Mouse (Mus musculus): ENCODE data around the gene Glyctk. TPM values are rescaled to one million over a fixed set of nuclear protein-coding genes. Genes with fewer than 3 reads are reported as not detected.

Glyctk gene
- total and polyA plus RNA-seq, 3 experiments = 1.00 to 3.5 (median 1.2) TPM

DNA sequence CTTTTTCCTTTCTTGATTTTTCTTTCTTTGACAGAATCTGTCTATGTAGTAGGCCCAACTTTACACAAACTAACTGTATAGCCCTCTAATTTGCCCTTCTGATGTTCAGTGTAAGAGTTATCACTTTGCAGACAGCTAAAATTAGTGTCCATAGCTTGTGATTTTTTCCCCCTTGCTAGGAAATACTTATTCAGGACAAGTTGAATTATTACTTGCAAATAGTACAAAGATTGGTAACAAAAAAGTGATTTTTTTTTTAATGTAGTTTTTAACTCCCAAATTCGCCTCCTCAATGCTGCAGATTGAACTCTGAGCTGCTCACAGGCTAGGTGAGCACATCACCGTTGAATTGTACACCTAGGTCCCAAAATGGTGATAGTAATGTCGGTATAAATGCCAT, 22.0 kb upstream of the Glyctk start:
- H3K4me1 ChIP-seq (ENCODE audit: insufficient read depth, low read depth, low read length) = peaks cover 38% of the 10 kb centered on the region
- ATAC-seq (ENCODE audit: extremely low read depth, insufficient number of reproducible peaks, low FRiP score, poor library complexity, severe bottlenecking) (no peak), DNase-seq (ENCODE audit: low spot score) (no peak)
- H3K4me3 ChIP-seq (ENCODE audit: low read depth, low read length) = no peak overlapping the region
- no peaks in the 10 kb centered on the region for H3K27me3 ChIP-seq (ENCODE audit: insufficient read depth, low read length)
- peaks cover 94% of the 10 kb centered on the region for H3K36me3 ChIP-seq (replicated peaks)
- TF ChIP-seq POLR2AphosphoS5 (IDR thresholded peaks at IDR 0.05; ENCODE audit: insufficient replicate concordance, low read depth, low read length) (no peak), CTCF (IDR thresholded peaks at IDR 0.05; ENCODE audit: low read depth, low read length) (no peak), GATA1 (IDR thresholded peaks at IDR 0.05; ENCODE audit: borderline replicate concordance, low read length) (no peak), TAL1 (conservative IDR thresholded peaks at IDR 0.05; ENCODE audit: low read depth, low read length) (no peak), GATA2 (IDR thresholded peaks at IDR 0.05; ENCODE audit: borderline replicate concordance, low read depth, low read length) (no peak)
- no peaks in the 10 kb centered on the region for H3K9me3 ChIP-seq (replicated peaks)

DNA sequence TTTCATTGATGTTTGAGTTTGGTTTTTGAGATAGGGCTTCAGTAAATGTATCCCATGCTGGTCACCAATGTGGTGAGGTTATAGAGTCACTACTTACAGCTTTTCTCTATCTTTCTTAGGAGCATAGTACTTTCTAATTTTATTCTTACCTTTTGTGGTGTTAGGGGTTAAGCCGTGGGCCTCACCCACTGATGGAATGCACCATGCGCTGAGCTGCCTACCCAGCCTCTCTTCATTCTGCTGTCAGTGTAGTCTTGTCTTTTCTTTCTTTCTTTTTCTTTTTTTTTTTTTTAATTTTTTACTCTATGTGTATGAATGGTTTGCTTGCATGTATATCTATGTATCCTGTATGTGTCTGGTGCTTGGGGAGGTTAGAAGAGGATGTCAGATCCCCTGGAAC, 21.5 kb upstream of the Glyctk start:
- no peak for DNase-seq (ENCODE audit: low spot score)
- Histone ChIP-seq H3K4me1 (ENCODE audit: insufficient read depth, low read depth, low read length) (peaks cover 41% of the 10 kb centered on the region), H3K4me3 (ENCODE audit: low read depth, low read length) (no peak overlapping the region), H3K27me3 (ENCODE audit: insufficient read depth, low read length) (no peaks in the 10 kb centered on the region), H3K36me3 (replicated peaks) (peaks cover 94% of the 10 kb centered on the region), H3K9me3 (replicated peaks) (no peaks in the 10 kb centered on the region)
- ATAC-seq (ENCODE audit: extremely low read depth, insufficient number of reproducible peaks, low FRiP score, poor library complexity, severe bottlenecking) = no peak
- TF ChIP-seq POLR2AphosphoS5 (IDR thresholded peaks at IDR 0.05; ENCODE audit: insufficient replicate concordance, low read depth, low read length) (no peak), GATA1 (IDR thresholded peaks at IDR 0.05; ENCODE audit: borderline replicate concordance, low read length) (no peak), CTCF (IDR thresholded peaks at IDR 0.05; ENCODE audit: low read depth, low read length) (no peak), GATA2 (IDR thresholded peaks at IDR 0.05; ENCODE audit: borderline replicate concordance, low read depth, low read length) (no peak), TAL1 (conservative IDR thresholded peaks at IDR 0.05; ENCODE audit: low read depth, low read length) (no peak)

GRCm38 (mm10) chr9:106177799-106178198, 19.9 kb upstream of the Glyctk start:
- DNase-seq (ENCODE audit: low spot score) (no peak), ATAC-seq (ENCODE audit: extremely low read depth, insufficient number of reproducible peaks, low FRiP score, poor library complexity, severe bottlenecking) (no peak)
- Histone ChIP-seq H3K27me3 (ENCODE audit: insufficient read depth, low read length) (no peaks in the 10 kb centered on the region), H3K4me1 (ENCODE audit: insufficient read depth, low read depth, low read length) (peaks cover 52% of the 10 kb centered on the region), H3K4me3 (ENCODE audit: low read depth, low read length) (no peak overlapping the region), H3K36me3 (replicated peaks) (peaks cover 88% of the 10 kb centered on the region), H3K9me3 (replicated peaks) (no peaks in the 10 kb centered on the region)
- no peak for TF ChIP-seq GATA2 (IDR thresholded peaks at IDR 0.05; ENCODE audit: borderline replicate concordance, low read depth, low read length)
- TF ChIP-seq CTCF (IDR thresholded peaks at IDR 0.05; ENCODE audit: low read depth, low read length) = no peak
- TF ChIP-seq POLR2AphosphoS5 (IDR thresholded peaks at IDR 0.05; ENCODE audit: insufficient replicate concordance, low read depth, low read length) = no peak
- no peak for TF ChIP-seq TAL1 (conservative IDR thresholded peaks at IDR 0.05; ENCODE audit: low read depth, low read length)
- TF ChIP-seq GATA1 (IDR thresholded peaks at IDR 0.05; ENCODE audit: borderline replicate concordance, low read length) = no peak

- peaks cover 77% of the 10 kb centered on the region for H3K36me3 ChIP-seq (replicated peaks)
- ATAC-seq (ENCODE audit: extremely low read depth, insufficient number of reproducible peaks, low FRiP score, poor library complexity, severe bottlenecking) (no peak), DNase-seq (ENCODE audit: low spot score) (no peak)
- H3K4me3 ChIP-seq (ENCODE audit: low read depth, low read length) = no peak overlapping the region
- H3K9me3 ChIP-seq (replicated peaks) = no peaks in the 10 kb centered on the region
- TF ChIP-seq POLR2AphosphoS5 (IDR thresholded peaks at IDR 0.05; ENCODE audit: insufficient replicate concordance, low read depth, low read length) (no peak), GATA1 (IDR thresholded peaks at IDR 0.05; ENCODE audit: borderline replicate concordance, low read length) (no peak), GATA2 (IDR thresholded peaks at IDR 0.05; ENCODE audit: borderline replicate concordance, low read depth, low read length) (no peak), TAL1 (conservative IDR thresholded peaks at IDR 0.05; ENCODE audit: low read depth, low read length) (no peak), CTCF (IDR thresholded peaks at IDR 0.05; ENCODE audit: low read depth, low read length) (no peak)
- H3K27me3 ChIP-seq (ENCODE audit: insufficient read depth, low read length) = no peaks in the 10 kb centered on the region
- H3K4me1 ChIP-seq (ENCODE audit: insufficient read depth, low read depth, low read length) = peaks cover 52% of the 10 kb centered on the region
Observed at GRCm38 (mm10) chr9:106176769-106177168, 18.8 kb upstream of the Glyctk start.

DNA sequence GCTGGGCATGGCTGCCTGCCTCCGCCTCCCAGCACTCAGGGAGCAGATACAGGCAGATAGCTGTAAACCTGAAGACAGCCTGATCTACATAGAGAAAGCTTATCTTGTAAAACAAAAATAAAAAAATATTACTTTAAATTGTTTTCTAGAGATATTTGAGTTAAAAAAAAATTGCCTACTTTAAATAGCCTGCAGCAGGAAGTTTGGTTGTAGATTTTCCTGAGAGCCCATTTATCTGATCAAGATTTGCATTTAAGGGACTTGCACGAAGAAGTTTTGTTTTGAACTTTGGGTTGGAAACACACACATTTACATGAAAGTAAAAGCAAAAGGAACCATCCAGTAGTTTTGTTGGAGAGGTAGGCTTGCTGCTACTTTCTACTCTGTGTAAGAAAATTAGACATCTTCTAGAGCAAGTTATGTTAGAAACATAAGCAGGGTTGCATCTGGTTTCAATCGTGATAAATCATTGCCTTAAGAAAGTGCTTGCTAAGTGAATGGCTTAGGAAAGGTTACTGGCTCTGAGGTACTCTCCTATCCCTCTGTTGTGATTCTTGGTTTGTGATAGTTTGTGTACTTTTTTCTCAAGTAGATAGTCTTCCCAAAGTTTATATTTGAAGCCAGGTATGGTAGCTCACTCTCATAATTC, 17.7 kb upstream of the Glyctk start:
- Histone ChIP-seq H3K27me3 (ENCODE audit: insufficient read depth, low read length) (no peaks in the 10 kb centered on the region), H3K9me3 (replicated peaks) (no peaks in the 10 kb centered on the region), H3K36me3 (replicated peaks) (peaks cover 66% of the 10 kb centered on the region), H3K4me1 (ENCODE audit: insufficient read depth, low read depth, low read length) (peaks cover 50% of the 10 kb centered on the region), H3K4me3 (ENCODE audit: low read depth, low read length) (no peak overlapping the region)
- no peak for ATAC-seq (ENCODE audit: extremely low read depth, insufficient number of reproducible peaks, low FRiP score, poor library complexity, severe bottlenecking)
- DNase-seq (ENCODE audit: low spot score) = no peak
- TF ChIP-seq TAL1 (conservative IDR thresholded peaks at IDR 0.05; ENCODE audit: low read depth, low read length) (no peak), GATA2 (IDR thresholded peaks at IDR 0.05; ENCODE audit: borderline replicate concordance, low read depth, low read length) (no peak), POLR2AphosphoS5 (IDR thresholded peaks at IDR 0.05; ENCODE audit: insufficient replicate concordance, low read depth, low read length) (no peak), CTCF (IDR thresholded peaks at IDR 0.05; ENCODE audit: low read depth, low read length) (no peak)

- no peaks in the 10 kb centered on the region for H3K9me3 ChIP-seq (replicated peaks)
- H3K27me3 ChIP-seq (ENCODE audit: insufficient read depth, low read length) = no peaks in the 10 kb centered on the region
- H3K4me1 ChIP-seq (ENCODE audit: insufficient read depth, low read depth, low read length) = peaks cover 55% of the 10 kb centered on the region
- ATAC-seq (ENCODE audit: extremely low read depth, insufficient number of reproducible peaks, low FRiP score, poor library complexity, severe bottlenecking) = no peak
- no peak for DNase-seq (ENCODE audit: low spot score)
- H3K36me3 ChIP-seq (replicated peaks) = peaks cover 43% of the 10 kb centered on the region
- peak overlapping the region; percentile 88; the same call in 1 of the 2 replicates for H3K4me3 ChIP-seq (ENCODE audit: low read depth, low read length)
- TF ChIP-seq CTCF (IDR thresholded peaks at IDR 0.05; ENCODE audit: low read depth, low read length) (no peak), GATA2 (IDR thresholded peaks at IDR 0.05; ENCODE audit: borderline replicate concordance, low read depth, low read length) (no peak), POLR2AphosphoS5 (IDR thresholded peaks at IDR 0.05; ENCODE audit: insufficient replicate concordance, low read depth, low read length) (no peak), GATA1 (IDR thresholded peaks at IDR 0.05; ENCODE audit: borderline replicate concordance, low read length) (no peak), TAL1 (conservative IDR thresholded peaks at IDR 0.05; ENCODE audit: low read depth, low read length) (no peak)
Observed at GRCm38 (mm10) chr9:106173363-106173762, 15.4 kb upstream of the Glyctk start.
